Mouse (Mus musculus) gastrocnemius, postnatal 25 days (tissue): ENCODE results near the gene Cse1l. TPM values are rescaled to one million over a fixed set of nuclear protein-coding genes. Genes with fewer than 3 reads are reported as not detected.

Experiments
- DNase-seq: peaks from one replicate; pipeline ENCODE4 v3.0.0; 2022
- total RNA-seq, 2 experiments: library from RNA; stranded (reverse); gene quantifications; 1 replicate in 1 of 2; 2 replicates in 1 of 2; pipeline ENCODE4 v1.2.3; 2021

Gene Cse1l
- total RNA-seq, 2 experiments from 2014 or later: 47.1 to 49.5 TPM

DNA sequence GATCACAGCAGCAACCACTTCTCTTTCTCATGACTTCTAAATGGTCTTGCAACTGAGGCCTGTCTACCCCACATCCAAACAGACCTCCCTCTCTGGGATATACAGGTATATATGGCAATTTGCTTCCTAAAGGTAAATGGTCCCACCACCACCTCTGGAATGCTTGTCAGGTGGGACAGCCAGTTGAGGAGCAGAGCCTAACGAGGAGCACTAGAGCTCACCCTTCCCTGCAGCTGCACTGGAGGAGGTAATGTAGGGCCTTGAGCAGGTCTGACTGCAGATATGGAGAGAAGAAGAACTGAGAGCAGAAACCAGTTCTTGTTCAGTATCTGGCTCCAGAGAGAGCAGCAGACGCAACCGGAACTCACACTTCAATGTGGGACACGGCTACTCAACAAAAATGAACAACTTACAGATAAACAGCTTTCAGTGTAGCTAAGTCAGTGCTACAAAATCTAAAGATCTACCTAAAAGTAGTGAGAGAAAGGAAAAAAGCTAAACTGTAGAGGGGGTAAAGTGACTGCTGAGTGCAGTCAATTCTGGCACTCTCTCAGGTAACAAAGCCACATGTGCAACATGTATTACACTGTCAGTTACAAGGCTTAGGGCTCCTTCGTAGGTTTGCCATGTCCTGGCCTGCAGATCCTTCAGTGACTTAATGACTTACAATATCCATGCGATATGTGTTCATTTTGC, 68.5 kb downstream of the Cse1l start:
- DNase-seq: no peak

DNA sequence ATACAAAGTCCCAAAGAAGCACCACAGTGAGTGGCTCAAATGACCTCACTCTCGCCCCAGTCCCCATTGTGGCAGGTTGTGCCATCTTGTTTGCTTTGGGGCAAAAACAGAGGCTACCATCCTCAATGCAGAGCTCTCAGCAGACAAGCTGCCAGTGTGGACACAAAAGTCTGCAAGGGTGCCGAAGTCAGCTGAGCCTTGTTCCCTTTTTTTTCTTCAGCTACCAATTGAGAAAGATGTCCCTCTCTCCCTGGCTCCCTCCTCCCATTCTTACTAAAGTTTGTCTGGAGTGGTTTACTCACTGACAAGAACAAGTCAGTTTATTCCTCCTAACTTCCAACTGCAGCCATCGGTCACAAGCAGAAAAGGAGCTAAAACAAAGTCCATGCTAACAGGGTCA, 70.5 kb downstream of the Cse1l start:
- no peak for DNase-seq

DNA sequence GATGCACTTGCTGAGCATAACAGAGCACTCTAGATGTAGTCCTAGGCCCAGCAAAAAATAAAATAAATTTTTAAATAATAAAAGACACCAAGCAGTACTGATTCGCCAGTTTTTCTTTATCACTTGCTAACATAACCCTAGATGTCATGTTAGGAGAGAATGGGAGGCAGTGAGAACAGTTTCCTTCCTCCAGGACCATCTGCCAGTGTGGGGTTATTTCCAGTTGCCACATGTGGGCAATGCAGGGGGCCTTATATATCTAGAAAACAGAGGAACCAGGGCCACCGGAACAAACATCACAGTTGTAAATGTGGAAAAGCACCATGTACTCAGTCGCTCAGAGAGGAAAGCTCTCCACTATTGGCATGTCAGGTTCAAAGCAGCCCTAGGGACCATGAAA, 71.7 kb downstream of the Cse1l start:
- DNase-seq: no peak

DNA sequence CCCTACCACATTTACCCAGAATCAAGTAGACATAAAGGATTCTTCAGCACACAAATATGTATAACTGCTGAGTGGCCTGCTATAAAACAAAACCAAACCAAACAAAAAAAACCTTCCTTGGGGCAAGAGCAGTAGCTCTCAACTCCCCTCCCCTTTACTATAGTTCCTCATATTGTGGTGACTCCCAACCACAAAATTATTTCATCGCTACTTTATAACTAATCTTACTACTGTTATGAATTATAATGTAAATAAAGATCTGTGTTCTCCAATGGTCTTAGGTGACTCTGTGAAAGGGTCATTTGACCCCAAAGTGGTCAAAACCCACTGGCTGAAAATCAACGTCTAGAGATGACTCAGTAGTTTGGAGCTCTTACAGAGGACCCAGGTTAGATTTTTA, 74.3 kb downstream of the Cse1l start:
- no peak for DNase-seq

DNA sequence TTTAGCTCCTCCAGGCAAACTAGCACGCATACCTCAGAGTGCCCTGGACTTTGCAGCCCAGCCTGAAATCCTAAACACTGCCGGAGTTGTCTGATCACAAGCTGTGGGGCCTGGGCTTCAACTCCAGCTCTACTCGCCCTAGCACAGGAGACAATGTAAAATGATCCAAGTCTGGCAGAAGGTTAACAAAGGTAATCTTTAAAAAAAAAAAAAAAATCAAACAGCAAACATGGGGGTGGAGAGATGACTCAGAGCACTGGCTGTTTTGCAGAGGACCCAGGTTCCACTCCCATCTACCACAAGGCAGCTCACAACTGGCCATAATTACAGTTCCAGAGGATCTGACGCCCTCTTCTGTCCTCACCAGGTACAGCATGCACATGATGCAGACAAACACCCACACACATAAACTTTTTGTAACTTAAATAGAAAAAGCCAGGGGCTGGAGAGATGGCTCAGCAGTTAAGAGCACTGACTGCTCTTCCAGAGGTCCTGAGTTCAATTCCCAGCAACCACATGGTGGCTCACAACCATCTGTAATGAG, 77.6 kb downstream of the Cse1l start:
- DNase-seq: no peak

DNA sequence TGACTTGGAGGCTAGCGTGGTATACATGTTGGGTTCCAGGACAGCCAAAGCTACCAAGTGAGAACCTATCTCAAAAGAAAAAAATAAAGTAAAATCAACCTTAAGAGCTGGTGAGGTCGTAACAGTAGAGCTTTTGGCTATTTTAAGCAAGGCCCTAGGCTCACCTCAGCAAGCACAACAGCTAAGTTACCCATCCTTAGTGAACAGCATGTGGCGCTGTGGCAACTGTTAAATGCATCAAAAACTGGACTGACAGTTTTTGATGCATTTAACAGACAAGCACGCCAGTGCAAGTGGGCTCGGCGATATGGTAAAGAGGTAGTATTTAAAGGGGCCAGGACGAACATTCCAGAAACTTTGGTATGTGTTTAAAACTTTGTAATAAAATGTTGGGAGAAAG, 85.0 kb downstream of the Cse1l start:
- DNase-seq: no peak

DNA sequence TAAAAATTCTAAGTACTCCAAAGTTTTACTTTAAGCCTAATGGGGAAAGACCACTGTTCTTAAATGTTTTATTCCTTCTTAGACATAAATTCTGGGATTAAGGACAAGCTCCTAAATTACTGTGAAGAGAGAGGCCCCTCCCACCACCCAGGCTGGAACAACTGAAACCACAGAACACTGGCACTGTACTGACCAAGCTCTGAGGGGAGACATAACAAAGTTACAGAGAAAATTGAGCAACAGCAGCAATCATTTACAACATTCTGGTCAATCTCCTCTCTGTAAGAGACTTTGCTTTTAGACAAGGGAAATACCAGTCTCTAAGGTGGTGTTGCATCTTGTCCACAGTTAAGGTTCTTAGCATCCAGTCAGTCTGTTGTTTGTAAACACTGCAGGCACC, 86.1 kb downstream of the Cse1l start:
- DNase-seq: no peak

DNA sequence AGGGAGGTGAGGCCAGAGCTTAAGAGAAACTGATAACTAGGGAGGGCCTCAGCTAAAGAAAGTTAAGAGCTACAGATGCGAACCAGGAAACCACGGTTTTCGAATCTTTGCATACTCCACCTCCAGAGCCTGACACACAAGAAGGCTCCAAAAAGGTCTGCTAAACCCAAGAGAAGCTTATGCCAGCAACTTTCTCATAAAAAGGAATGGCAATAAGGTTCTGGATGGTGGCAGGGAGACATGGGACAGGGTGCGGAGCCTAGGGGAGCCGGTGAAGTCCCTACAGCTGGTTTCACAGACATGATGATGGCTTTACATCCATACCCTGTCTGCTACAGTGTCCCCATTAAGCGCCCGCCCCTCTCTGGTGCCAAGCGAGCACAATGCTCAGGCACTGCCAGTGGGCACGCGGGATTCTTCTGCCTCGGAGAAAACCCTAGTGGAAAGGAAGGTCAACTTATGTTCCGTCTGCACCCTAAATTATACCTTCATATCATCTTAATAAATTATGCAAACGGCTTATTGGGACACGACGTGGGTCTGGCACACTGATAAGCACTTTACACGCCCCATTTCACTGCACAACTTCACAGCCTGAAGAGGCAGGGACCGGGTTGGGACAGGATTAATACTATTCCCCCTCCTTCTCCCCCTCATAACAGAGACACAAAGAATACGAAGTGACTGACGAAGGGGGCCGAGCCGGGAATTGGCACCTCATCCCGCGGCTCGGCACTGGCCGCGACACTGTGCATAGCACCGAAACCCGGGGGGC, 89.4 kb downstream of the Cse1l start:
- DNase-seq: peak; percentile 15

Other genes with a start within 250 kb of the Cse1l start
- gene Prex1, start 192.2 kb upstream of the Cse1l start, total RNA-seq: 1 to 10 TPM; 5.4 to 7.6 TPM
- gene Trp53rkb, start 113.5 kb upstream of the Cse1l start, total RNA-seq: 1 to 10 TPM; 1.2 to 3.8 TPM
- gene Arfgef2, start 100.5 kb upstream of the Cse1l start, total RNA-seq: 10 to 100 TPM; 25.7 to 27.0 TPM
- gene Stau1, start 90.3 kb downstream of the Cse1l start, total RNA-seq: 10 to 100 TPM; 30.4 to 32.3 TPM
- gene Ddx27, start 109.2 kb downstream of the Cse1l start, total RNA-seq: 1 to 10 TPM; 5.5 to 6.8 TPM
- gene Znfx1, start 157.0 kb downstream of the Cse1l start, total RNA-seq: 10 to 100 TPM; 19.3 to 21.6 TPM